Mouse (Mus musculus) neutrophil, adult 5-6 weeks (primary cell): ENCODE data around the gene Asic4. TPM values are rescaled to one million over a fixed set of nuclear protein-coding genes. Genes with fewer than 3 reads are reported as not detected.
A peak's percentile ranks its signal among the peaks of the same experiment; 100 is the strongest.

Source experiments
- ATAC-seq: fragments of 151-379, 151-347 bp; 2 replicates; pipeline ENCODE4 v1.8.0; 2017; ENCODE audit warnings: mild to moderate bottlenecking, moderate TSS enrichment; ENCODE audit not compliant: insufficient number of reproducible peaks, poor library complexity, low FRiP score, severe bottlenecking; ENCODE audit errors: extremely low read depth
- total RNA-seq: library from RNA; stranded (forward); fragments of 200-1000 nt; gene quantifications from 2 replicates; pipeline ENCODE4 v1.2.3, GENCODE M21; 2017

The Asic4 gene
- total RNA-seq, 1 experiment from 2014 or later: not detected

DNA sequence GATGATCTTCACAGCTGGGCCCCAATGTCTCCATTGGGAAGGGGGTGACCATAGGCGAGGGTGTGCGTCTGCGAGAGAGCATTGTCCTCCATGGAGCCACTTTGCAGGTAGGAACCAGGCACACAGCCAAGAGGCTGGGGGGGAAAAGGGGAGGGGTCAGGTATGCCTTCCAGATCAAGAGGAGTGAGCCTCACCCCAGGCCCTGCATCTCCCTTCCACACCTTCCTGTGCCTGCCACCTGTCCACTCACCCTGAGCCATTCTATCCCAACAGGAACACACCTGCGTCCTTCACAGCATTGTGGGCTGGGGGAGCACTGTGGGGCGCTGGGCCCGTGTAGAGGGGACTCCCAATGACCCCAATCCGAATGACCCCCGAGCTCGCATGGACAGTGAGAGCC, 8.1 kb upstream of the Asic4 start:
- no peak for ATAC-seq

DNA sequence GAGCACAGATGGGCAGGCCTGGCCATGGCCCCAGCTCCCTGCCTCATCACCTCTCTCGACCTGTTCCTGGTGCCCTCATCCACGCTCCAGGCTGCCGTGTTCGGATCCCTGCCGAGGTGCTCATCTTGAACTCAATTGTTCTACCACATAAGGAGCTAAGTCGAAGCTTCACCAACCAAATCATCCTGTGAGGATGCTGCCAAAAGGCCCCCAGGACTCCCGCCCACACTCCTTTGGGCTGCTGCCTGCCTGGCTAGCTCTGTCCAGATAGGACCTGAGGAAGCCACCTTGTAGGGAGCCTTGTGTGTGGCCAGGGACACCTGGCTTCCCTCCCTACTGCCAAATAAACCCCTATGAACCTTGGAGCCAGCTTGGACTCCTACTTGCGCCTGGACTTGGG, 7.4 kb upstream of the Asic4 start:
- no peak for ATAC-seq

DNA sequence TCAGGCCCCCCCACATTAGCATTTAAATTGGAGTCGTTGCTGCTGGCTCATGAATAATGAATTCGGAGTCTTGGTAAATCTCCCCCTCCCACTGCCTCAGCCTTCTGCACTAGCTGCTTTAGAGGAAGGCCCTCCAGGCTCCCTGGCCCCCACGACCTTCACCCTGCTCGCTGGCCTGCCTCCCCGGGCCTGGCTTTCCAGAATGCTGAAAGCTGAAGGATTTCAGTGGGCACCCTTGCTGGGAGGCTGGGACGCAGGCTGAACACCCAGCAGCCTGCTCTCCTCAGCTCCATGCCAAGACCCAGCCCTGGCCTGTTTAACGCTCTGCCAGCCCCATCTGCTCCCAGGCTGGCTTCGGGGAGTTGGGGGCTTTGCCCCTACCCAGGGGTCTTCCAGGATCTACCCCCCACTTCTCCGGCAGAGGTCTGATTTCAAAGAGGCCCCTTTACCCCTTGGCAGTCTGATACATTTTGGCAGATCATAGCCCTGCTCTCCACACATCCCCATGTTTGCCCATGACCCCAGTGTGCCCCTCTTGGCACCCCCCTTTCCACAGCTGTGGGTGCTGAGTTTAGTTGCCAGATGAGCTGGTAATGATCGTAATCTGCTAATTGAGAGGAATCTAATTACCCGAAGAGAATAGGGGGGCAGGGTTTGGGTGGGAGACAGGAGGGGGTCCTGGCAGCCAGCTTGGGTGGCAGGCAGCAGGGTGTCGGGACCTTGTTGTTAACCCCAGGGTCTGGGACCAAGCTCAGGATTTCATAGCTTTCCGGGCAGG, 6.8 kb upstream of the Asic4 start:
- ATAC-seq: no peak

DNA sequence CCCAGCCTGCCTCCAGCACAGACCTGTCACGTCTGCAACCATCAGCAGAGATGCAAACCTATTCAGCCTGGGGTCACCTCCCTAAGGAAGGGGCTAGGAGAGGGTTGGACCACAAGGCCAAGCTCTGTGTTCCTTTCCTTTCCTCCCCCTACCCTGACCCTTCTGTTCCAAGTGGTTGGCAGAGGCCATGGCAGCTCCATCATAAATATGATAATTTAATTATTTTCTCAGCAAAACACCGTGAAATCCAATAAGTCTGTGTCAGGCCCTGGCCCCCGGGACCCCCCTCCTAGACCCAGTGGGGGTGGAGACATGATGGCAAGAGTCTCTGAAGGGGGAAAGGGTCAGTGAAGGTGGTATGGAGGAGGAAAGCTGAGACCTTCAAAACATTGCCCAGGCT, 6.0 kb upstream of the Asic4 start:
- ATAC-seq: no peak

DNA sequence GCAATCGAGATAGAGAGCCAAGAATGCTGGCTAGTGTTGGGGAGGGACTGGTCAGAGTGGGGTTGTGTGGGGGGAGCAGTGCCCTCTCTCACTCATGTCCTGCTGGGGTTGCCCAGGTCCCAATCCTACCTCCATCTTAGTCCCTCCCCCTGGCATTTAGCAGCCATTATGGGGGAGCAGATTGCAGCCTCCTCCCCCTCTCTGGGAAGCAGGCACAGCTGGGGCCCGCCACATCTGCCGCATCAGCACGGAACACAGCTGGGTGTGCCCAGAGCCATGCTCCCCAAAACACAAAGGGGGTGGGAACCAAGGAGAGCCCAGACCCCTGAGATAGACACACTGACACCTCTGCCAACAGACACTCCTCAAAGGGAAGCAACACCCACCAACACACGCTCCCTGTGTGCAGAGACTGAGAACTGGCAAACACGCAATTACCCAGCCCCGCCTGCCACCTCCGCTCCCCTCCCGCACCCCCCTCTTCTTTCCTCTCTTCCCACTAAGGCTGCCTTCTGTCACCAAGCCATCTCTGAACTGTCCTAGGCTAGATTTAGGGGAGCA, 5.0 kb upstream of the Asic4 start:
- ATAC-seq: no peak

DNA sequence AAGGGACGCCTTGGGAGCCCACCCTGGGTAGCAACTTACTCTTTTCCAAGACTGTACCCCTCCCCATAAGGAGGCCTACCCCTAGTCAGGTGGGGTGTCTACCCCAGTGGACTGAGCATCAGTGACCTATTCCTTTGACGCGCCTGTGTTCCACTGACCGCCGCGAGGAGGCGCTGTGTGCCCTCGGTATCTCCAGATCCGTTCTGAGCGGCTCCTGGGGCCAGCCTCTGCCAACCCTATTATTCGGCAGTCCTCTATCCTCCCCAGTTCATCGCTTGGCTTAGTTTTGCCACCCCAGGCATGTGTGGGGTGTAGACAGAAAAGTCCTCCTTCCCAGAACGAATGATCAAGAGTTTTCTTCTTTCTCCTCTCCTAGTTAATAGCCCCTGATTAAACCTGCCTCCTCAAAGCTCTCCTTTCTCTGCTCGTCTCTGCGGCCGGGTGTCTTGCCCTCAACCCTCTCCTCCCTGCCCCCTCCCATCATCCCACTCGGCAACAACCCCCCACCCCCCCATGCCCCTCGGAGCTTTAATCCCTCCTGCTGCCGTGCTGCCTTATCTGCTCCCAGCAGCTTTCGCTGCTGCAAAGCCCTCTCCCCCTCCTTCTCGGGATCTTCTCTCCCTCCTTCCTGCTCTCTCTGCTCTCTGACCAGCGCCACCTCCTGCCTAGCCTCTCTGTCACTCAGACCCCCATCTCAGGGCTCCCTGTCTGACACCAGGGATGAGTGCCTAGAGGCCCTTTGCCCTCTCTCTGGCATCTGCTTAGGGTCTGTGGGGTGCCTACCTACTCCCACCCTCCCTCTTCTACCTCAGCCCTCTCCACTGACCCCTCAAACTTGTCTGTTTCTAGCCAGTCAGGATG, 4.3 kb upstream of the Asic4 start:
- peak; percentile 54 for ATAC-seq

DNA sequence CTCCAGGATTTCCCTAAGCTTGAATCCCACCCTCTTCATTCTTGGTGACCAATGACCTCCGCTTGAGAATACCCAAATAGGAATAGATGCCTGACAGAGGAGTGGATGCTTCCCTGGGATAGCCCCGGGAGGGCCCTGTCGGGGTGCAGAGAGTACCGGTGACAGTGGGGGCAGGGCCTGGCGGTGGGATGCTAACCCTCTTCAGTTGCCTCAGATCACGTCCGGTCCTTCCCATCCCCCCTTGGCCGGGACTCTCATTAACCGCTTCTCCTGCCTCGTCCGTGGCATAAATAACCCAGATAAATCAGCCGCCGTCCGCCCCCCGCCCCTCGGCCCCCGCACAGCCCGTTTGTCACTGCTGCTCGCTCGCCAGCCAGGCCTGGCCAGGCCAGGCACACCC, 3.6 kb upstream of the Asic4 start:
- ATAC-seq: no peak

DNA sequence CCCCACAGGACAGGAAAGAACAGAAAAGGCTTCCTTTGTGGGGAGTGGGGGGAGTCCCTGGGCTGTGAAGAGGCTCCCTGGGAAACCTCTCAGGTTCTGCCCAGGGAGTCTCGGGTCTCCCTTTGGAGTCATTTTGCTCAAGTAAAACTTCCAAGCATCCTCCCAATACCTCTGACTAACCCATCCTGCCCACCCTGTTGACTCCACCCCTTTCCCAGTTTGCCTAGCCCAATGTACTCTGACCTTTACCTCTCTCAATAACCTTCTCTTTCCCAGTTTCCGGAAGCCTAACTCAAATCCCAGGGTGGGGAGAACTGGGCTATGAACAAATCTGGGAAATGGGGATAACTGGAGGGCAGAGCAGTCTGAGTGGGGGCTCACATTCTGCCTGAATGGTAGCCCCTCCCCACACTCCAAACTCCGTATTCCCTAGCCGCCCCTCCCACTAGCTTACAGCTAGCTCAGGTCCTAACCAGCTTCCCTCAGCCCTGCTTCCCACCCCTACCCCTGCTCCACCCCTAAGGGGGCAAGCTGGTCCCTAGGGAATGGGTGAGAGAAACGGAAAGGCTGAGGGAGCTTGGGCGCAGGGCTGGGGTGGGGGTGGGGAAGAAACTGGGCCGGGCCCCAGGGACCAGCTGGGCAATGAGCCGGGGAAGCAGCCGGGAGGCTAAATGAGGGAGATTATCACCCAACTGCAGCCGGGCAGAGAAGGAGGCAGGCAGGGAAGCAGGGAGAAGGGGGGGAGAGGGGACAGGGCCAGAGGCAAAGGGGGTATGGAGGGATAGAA, 2.8 kb upstream of the Asic4 start:
- ATAC-seq: no peak

DNA sequence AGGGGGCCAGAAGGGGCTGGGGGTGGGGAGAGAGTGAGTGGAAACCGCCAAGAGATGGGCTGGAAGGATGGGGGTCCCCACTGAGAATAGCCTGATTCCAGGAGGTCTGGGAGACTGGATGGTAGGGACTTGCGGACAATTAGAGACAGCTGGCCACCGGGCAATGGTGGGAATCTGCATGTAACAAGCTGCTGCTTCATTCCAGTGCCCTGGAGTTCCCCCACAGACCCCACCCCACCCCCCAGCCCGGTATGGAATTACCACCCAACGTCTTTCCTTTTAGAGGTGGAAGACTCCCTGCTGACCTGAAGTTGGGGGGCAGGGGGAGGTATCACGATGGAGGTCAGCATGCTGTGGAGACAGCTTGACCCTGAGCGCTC, 2.2 kb upstream of the Asic4 start:
- no peak for ATAC-seq

DNA sequence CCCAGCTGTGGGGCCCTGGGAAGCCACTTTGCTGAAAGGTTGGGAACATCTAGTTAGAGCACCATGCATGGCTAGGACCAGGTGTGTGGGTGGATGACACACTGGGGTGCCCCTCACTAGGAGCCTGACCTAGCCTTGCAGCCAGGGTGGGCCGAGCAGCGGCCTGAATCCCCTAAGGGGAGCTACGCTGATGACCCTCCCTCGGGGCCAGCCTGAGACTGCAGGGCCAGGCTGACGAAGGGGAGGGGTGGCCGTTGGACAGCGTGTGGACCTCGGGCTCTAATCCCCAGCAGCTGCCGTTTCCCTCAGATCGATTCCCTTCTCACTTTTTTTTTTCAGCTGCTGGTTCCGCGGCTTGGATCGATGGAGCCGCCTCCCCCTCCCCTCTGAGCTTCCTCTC, 1.3 kb upstream of the Asic4 start:
- ATAC-seq: no peak

DNA sequence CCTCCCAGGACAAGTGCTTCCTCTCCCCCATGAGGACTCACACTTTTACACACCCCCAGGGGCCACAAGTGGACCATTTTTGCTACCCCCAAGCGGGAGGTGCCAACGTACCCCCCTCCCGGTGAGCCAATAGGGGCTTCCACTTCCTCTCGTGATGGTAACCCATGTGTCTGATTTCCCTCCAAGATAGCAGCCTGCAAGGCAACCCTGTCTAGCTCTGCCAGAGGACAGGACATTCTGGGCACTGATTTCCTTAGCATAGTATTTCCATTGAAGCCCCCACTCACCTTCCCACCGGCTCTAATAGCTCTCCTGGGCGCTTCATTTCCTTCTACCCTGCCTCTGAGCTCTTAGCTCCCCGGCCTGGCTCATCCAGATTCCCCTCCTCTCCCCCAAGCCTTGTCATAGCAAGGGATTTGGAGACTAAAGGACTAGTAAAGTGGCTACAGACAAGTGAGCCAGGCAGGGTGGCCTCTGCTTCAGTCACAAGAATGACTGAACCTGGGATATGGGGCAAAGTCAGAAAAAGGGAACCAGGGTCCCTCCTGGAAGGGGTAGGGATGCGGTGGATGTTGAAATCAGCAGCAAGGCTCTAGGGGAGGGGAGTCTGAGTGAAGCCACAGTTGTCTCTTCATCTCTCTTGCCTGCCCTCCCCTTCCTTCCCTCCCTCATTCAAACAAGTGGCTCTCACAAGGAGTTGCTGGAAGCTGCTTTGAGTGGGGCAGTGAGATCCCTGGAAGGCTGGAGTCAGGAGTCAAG, 680 bp upstream of the Asic4 start:
- ATAC-seq: no peak

DNA sequence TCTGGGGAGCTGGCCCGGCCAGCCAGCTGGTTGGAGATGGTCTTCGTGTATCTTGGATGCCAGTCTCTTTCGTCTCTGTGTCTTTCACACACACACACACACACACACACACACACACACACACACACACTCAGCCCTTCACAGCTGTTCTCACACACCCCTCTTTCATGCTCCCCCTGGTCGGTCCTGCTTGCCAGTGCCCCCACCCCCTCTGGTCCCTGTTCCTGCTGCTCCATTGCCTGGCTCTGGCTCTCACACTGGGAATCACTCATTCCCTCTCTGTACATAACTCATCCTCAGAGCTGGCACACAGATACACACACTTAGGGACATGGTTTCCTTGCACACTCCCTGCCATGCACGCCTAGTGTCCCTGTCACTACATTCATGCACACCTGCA, 1.7 kb downstream of the Asic4 start:
- ATAC-seq: no peak

DNA sequence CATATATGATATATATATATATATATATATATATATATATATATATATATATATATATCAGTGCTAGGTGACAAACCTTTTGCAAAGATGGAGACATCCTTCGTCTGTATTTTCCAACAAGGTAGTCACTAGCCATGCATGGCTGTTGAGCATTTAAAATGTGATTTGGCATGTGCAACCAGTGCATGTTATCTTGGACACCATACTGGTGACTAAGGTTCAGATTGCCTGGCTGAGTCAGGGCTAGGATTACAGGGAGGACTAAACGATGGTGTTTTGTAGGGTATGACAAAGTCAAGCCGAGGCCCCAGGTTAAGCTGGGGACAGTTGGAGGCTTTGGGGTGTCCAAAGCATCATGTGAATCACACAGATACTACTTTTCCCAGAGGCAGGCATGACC, 5.2 kb downstream of the Asic4 start:
- ATAC-seq: no peak

DNA sequence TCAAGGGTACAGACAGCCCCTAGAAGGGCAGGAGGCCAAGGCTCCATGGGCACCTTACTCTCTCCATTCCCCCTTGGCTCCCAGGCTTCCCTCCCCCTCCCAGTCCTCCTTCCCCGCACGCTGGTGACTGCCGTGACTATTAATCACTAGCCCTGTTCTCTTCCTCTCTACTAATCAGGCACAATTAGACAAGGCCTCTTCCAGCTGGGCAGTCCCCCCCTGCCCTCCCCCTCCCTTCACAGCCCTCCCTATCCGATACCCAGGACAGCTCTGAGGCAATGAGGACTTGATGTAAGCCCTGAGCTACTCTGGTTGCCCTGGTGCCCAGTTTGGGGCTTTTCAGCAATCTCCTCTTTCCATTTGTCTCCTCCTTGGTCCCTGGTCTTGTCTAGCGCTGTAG, 5.7 kb downstream of the Asic4 start:
- ATAC-seq: no peak

DNA sequence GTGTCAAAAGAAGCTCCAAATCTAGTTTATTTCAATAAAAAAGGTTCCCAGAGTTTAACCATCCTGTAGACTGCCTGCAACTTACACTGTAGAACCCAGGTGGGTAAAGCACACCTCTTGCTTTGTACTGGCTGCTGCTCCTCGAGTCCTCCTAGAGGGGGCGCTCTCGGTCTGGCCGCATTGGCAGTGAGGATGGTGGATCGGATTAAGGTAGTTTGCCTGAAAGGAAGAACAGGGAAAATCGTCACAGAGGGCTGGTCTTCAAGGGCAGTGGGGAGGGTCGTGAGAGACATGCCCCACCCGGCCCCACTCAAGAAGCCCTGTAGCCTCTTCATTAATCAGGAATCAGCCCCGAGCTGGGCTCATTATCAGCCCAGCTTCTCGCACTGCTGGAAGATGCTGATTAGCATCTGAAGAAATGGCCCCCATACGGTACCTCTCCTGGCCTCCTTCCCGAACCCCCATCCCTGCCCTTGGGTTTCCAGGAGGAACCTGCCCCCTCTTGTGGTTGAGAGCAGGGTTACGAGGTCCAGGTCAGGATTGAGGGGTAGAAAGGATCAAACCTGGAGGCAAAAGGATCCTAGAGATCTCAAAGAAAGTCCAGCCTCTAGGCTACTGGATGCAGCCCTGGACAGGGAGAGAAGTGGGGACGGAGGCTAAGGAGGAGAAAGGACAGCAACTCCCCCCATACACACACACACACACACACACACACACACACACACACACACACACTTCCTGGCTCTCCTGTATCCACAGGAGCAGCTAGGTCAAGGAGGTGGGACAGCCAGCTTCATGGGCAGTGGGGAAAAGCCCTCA, 6.7 kb downstream of the Asic4 start:
- ATAC-seq: no peak

DNA sequence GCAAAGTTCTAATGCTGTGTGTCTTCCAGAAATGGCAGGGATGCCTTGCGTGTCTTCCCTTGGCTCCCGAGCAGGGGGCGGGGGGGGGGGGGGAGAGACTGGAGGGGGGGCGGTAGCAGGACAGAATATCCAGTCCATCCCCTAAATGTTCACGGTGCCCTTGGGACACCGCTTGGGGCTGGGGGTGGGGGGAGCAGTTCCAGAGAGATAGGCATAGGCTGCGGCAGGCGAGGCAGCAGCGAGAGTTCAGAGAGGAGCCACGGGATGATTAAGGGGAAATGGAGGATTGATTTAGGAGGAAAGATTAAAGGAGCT, 7.4 kb downstream of the Asic4 start:
- no peak for ATAC-seq

DNA sequence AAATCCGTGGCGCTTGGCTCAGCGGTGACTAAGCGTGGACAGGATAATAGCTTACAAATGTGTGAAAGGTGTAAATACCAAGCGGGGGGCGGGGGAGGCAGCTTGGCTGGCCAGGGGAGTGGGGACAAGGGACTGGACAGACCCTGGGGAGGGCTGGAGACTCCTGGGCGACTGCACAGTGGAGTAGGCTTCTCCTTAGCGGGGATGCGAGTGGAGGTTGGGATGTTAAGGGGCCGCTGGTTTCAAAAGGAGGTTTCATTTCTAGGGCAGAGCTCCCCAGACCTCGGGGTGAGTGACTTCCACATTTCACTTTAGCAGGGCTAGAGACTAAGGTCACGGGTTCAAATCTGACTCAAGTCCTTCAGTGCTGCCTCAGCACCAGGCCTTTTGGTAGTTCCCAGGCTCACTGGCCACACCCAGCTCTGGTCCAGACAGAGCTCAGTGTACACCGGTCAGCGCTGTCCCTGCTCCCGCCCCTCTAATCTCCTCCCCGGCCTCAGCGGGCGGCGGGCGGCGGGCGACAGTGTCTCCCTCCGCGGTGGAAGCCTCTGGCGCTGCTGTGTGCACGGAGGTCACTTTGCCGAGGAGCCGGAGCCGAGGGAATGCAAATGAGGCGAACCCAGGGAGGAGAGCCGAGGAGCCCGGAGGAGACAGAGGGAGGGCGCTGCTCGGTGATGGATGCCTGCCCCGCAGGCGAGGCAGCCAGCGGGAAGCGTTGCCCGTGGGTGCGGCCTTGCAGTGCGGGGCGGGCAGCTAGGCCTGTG, 8.0 kb downstream of the Asic4 start:
- no peak for ATAC-seq
